Mouse (Mus musculus) G1E (cell line): ENCODE results near the gene Sh3pxd2b.

Experiments
- CTCF ChIP-seq: IDR thresholded peaks from 2 replicates; pipeline ENCODE4 v1.5.1; 2012; ENCODE audit warnings: low read depth, low read length, inconsistent platforms, mixed read lengths
- GATA1 ChIP-seq: IDR thresholded peaks from 2 replicates; pipeline ENCODE4 v1.6.1; 2012; ENCODE audit warnings: borderline replicate concordance, low read length, inconsistent platforms, mixed read lengths

GRCm38 (mm10) chr11:32357686-32358085 is 10.1 kb downstream of the Sh3pxd2b start:
- no peak for TF ChIP-seq CTCF
- no peak for TF ChIP-seq GATA1
